Mouse (Mus musculus) cerebellum, adult 2 months (tissue): ENCODE data around the gene Gas6.

Experiments
- CTCF ChIP-seq: fragments of 200-500 bp; IDR thresholded peaks from 2 replicates; pipeline ENCODE4 v1.5.1; 2011; ENCODE audit warnings: low read depth, mild to moderate bottlenecking, control low read depth, low read length, moderate library complexity, borderline replicate concordance; ENCODE audit not compliant: insufficient read depth
- POLR2A ChIP-seq: fragments of 200-500 bp; IDR thresholded peaks from 2 replicates; pipeline ENCODE4 v1.6.1; 2011; ENCODE audit warnings: low read length, control low read depth, borderline replicate concordance; ENCODE audit not compliant: insufficient read depth

DNA sequence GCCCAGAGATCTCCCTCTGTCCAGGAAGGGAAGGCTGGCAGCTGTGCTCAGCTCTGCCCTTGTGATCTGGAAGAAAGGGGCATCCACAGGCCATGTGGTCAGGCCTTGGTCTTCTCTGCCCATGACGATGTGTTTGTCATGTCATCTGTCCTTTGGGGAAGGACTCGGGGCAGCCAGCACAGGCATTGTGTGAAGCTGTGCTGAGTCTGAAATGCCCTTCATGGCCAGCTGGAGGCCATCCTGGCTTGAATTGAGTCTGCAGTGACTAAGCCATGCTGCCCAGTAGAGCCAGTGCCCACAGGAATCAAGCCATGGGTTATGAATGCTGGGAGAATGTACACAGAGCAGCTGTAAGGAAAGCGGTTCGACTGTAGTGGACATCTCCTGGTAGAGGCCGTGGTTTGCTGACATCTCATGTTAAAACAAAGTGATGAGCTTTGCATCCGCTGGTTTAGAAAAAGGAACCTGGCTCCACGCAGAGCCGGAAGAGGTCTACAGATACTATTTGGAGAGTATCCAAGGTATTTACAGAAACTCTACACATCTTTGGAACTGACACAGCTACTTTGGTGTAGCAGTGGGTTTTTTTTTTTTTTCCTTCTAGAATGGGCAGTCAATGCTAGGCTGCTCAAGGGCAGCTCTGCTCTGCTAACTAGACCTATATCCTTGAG is 9.8 kb upstream of the Gas6 start:
- TF ChIP-seq CTCF = no peak
- TF ChIP-seq POLR2A = no peak
